Mouse (Mus musculus) neutrophil, adult 59 days (primary cell): ENCODE measurements around the gene Recql. TPM values are rescaled to one million over a fixed set of nuclear protein-coding genes. Genes with fewer than 3 reads are reported as not detected.

Source experiments
- total RNA-seq, 2 experiments: library from RNA; stranded (reverse); gene quantifications; 1 replicate in 1 of 2; 2 replicates in 1 of 2; pipeline ENCODE4 v1.2.4; 2023

The Recql gene
- total RNA-seq: 10 to 100 TPM; 17.3 to 19.1 TPM

DNA sequence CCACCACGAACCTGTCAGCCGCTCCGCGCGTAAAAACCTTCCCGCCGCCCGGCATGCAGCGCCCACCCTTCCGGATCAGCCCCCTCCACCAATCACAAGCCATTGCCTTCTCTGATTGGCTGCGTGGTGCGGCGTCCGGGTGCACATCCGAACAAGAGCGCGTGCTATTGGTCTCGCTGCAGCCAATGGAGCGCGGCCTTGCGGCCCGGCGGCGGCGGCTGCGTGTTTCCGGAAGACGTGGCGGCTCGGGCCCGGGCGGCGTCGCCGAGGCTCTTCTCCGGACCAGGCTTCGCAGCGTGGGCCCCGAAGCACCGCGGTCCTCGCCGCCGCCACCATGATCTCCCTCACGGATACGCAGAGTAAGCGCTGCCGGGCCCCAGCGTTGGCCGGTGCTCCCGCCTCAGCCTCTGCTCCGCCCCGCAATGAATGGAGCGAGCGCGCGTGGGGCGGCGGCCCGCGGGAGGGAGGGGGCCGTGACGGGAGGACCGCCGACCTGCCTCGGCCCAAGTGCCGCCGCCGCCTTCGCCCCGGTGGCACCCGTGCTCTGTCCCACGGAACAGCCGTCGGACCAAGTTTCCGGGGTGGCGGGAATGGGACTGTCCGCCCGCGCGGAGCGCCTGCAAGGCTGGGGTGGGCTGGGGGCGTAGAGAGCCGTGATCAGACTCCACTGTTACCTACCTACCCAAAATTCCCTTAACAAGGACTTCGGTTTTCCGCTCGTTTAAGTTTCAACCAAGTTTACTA, at the start of gene Recql, which contains the start of gene Golt1b:
Gene Recql, minus strand, starts transcription at position 77 of the 744 bp plus-strand sequence.
Gene Golt1b, plus strand, starts transcription at position 211 of the 744 bp plus-strand sequence.

DNA sequence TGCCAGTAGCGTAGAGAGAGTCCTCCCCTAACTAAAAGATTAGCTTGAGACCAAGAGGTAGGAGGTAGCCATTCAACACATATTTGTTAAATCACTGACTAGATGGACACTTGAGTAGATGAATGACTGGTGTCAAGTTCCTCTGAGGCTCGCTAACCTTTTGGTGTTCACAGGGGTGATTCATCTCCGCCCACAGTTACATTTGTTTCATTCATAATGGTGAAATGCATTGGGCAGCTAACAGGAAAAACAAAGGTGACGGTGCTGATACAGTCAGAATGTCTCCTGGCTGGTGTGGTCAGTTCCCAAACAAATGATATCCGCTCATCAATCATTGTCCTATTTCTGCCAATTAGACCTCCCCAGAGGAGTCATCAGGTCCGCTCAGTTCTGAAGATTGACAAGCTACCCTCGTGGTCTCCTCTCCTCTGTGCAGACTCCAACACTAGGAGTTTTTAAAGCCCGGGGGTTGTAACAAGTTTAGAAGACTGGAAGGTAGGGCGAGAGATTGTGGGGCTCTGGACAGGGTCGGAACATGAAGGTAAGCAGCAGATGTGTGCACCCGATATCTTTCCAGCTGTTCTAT, 26.1 kb upstream of the Recql start, which contains the start of gene Spx:
Gene Spx, plus strand, starts transcription at position 536 of the 586 bp plus-strand sequence.

DNA sequence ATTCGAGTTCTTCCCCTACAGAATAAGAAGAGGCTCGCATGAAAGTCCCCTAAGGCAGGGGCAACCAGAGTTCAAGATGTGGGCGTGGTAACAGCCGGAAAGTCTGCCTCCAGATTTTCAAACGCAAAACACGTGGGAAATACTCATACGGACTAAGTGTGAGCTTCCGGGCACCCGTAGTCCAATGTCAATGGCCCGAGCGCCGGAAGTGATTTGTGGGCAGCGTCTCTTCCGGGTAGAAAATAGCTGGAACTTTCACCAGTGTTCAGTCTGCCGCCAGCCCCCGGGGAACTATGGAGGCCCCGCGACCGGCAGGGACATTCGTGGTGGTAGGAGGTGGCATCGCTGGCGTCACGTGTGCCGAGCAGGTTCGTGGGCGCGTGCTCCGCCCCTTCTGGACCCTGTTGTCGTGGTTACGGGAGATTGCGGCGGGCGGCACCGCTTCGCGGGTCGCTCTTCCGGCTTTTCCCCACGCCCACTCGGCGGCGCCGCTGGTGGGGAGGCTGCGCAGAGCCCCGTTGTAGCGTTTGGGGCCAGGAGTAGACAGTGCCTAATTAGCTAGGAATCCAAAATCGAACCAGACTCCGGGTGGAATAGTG, 41.3 kb downstream of the Recql start, which contains the start of gene Pyroxd1:
Gene Pyroxd1, plus strand, starts transcription at position 215 of the 599 bp plus-strand sequence.

DNA sequence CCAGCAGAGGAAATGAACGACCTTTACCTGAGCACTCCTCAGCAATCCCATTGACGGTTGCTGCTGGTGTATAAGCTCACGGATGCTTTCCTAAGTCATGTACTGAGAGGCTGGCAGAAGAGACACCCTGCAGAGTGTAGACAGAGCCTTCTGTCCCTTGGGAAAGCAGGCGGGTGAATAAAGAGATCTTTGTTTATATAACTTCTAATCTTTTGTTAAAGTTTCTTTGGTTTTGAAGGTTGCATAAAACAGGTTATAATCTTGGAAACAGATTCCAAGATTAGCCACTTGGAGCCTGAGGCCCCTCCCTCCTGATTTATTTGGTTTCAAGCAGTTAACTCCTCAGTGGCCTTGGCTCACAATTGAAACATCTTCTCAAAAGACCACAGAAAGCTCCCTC, 64.0 kb downstream of the Recql start, which contains the start of gene Slco1a5:
Gene Slco1a5, minus strand, starts transcription at position 101 of the 400 bp plus-strand sequence.

Other genes with a start within 250 kb of the Recql start
- gene Slco1a6, start 178.6 kb downstream of the Recql start, total RNA-seq: not detected
- gene Iapp, start 88.7 kb downstream of the Recql start, total RNA-seq: not detected
- not detected for gene Slco1a5, start 64.1 kb downstream of the Recql start, total RNA-seq
- gene Pyroxd1, start 41.4 kb downstream of the Recql start, total RNA-seq: 10 to 100 TPM in 1 of 2 experiments, 1 to 10 TPM in 1; 8.2 to 10.3 TPM
- gene Golt1b, start 134 bp upstream of the Recql start, total RNA-seq: 10 to 100 TPM; 10.9 to 15.4 TPM
- under 1 TPM in 1 of 2 experiments, not detected in 1; 0.24 TPM for gene Spx, start 26.4 kb upstream of the Recql start, total RNA-seq
- not detected for gene Gys2, start 86.0 kb upstream of the Recql start, total RNA-seq
- gene Ldhb, start 120.9 kb upstream of the Recql start, total RNA-seq: 10 to 100 TPM; 22.2 to 29.6 TPM
- gene Kcnj8, start 184.5 kb upstream of the Recql start, total RNA-seq: under 1 TPM in 1 of 2 experiments, not detected in 1; 0.29 TPM